Mouse (Mus musculus): ENCODE data around the gene Oxct1. TPM values are rescaled to one million over a fixed set of nuclear protein-coding genes. Genes with fewer than 3 reads are reported as not detected.

Oxct1 gene
- total RNA-seq (2023): 22.3 to 28.4 TPM (median 26.8 TPM) in 4 replicates

GRCm38 (mm10) chr15:4026231-4026773, at the start of gene Oxct1:
Oxct1 (plus strand) TSS chr15:4026383.

GRCm38 (mm10) chr15:3979061-3979848, 46.9 kb upstream of the Oxct1 start, which contains the start of gene Fbxo4:
Fbxo4 (minus strand) TSS chr15:3979573.

GRCm38 (mm10) chr15:3995448-3996266, 30.5 kb upstream of the Oxct1 start, which contains the start of gene AW549877:
AW549877 (minus strand) TSS chr15:3995744.

Other genes with a start within 250 kb of the Oxct1 start
- gene Fbxo4, start 46.8 kb upstream of the Oxct1 start, total RNA-seq (2023): 25.7 to 31.0 TPM (median 28.3 TPM) in 4 replicates
- gene AW549877, start 30.6 kb upstream of the Oxct1 start, total RNA-seq (2023): 59.3 to 63.1 TPM (median 61.5 TPM) in 4 replicates

Data from B cell, adult 62 days (primary cell).